Mouse (Mus musculus) embryonic facial prominence, embryonic 14.5 days (tissue): ENCODE results near the gene Mybpc1. TPM values are rescaled to one million over a fixed set of nuclear protein-coding genes. Genes with fewer than 3 reads are reported as not detected.
A peak's percentile ranks its signal among the peaks of the same experiment; 100 is the strongest.
"Not testable (repeated sequence)": the region's sequence is repeated elsewhere in the genome, so short reads cannot be mapped to it uniquely, and the experiment has no call there.

Experiments used
- ATAC-seq: fragments of 200-750 bp; cut with Nextera tagmentation; 2 replicates; pipeline ENCODE4 v1.8.0; 2017; ENCODE audit warnings: low read depth, moderate number of reproducible peaks, moderate TSS enrichment
- DNase-seq: peaks from one replicate; pipeline ENCODE4 v3.0.0-alpha.2; 2015; ENCODE audit warnings: low spot score
- H3K27ac ChIP-seq: fragments of 300-500 bp; sonication (generic); replicated peaks from 2 replicates; pipeline ENCODE4 v1.5.1; 2014; ENCODE audit warnings: low read depth, mild to moderate bottlenecking, low read length, moderate library complexity
- H3K27me3 ChIP-seq: fragments of 300-500 bp; sonication (generic); replicated peaks from 2 replicates; pipeline ENCODE4 v1.6.1; 2014; ENCODE audit warnings: low read length; ENCODE audit not compliant: control insufficient read depth, insufficient read depth
- H3K36me3 ChIP-seq: fragments of 300-500 bp; sonication (generic); 2 replicates; pipeline ENCODE4 v1.6.1; 2014; ENCODE audit warnings: low read length, mixed read lengths; ENCODE audit not compliant: control insufficient read depth, insufficient read depth
- H3K4me1 ChIP-seq: fragments of 300-500 bp; sonication (generic); 2 replicates; pipeline ENCODE4 v1.6.1; 2014; ENCODE audit warnings: antibody characterized with exemption, low read length; ENCODE audit not compliant: control insufficient read depth, insufficient read depth
- H3K4me2 ChIP-seq: fragments of 300-500 bp; sonication (generic); 2 replicates; pipeline ENCODE4 v1.6.1; 2014; ENCODE audit warnings: low read depth, mild to moderate bottlenecking, low read length, moderate library complexity, mixed read lengths
- H3K4me3 ChIP-seq: fragments of 300-500 bp; sonication (generic); 2 replicates; pipeline ENCODE4 v1.5.1; 2014; ENCODE audit warnings: low read depth, mild to moderate bottlenecking, low read length
- H3K9ac ChIP-seq: fragments of 300-500 bp; sonication (generic); 2 replicates; pipeline ENCODE4 v1.6.1; 2014; ENCODE audit warnings: low read depth, mild to moderate bottlenecking, low read length, moderate library complexity, mixed read lengths
- H3K9me3 ChIP-seq: fragments of 300-500 bp; sonication (generic); 2 replicates; pipeline ENCODE4 v1.6.1; 2016; ENCODE audit warnings: low read length; ENCODE audit not compliant: control insufficient read depth
- WGBS: fragments of 180-500 bp; shearing (Covaris S2); extraction: QIAGEN DNeasy Blood & Tissue Kit; methylation state at CpG from one replicate; pipeline ENCODE4 v1.1.7; 2014; 5-methylcytosine and 5-hydroxymethylcytosine counted together
- polyA plus RNA-seq: library from polyadenylated mRNA; unstranded; fragments of >200 nt; fragmentation: Nextera tagmentation; extraction: Ambion mirVana; gene quantifications from 2 replicates; pipeline ENCODE4 v1.2.1, GENCODE M21; 2014

Gene Mybpc1
- polyA plus RNA-seq, 1 experiment from 2014 or later = 218 TPM

- no peak overlapping the region for H3K4me2 ChIP-seq
- no peak overlapping the region for H3K27ac ChIP-seq
- no peak overlapping the region for H3K4me3 ChIP-seq
- no peak overlapping the region for H3K9ac ChIP-seq
- H3K9me3 ChIP-seq = no peaks in the 10 kb centered on the region
- H3K27me3 ChIP-seq = no peaks in the 10 kb centered on the region
- no peaks in the 10 kb centered on the region for H3K36me3 ChIP-seq
- DNase-seq (no peak), ATAC-seq (no peak)
- 76% methylated on average over 2 of the region's 2 CpGs for WGBS
- no peaks in the 10 kb centered on the region for H3K4me1 ChIP-seq
These were observed 80.9 kb downstream of the Mybpc1 start for GRCm38 (mm10) chr10:88524016-88524415.

- no peaks in the 10 kb centered on the region for H3K36me3 ChIP-seq
- H3K27ac ChIP-seq = no peak overlapping the region
- no peak for ATAC-seq
- no peaks in the 10 kb centered on the region for H3K4me1 ChIP-seq
- no peak overlapping the region for H3K4me3 ChIP-seq
- H3K4me2 ChIP-seq = no peak overlapping the region
- DNase-seq = no peak
- no peaks in the 10 kb centered on the region for H3K27me3 ChIP-seq
- H3K9ac ChIP-seq = no peak overlapping the region
- no peaks in the 10 kb centered on the region for H3K9me3 ChIP-seq
- WGBS = 81% methylated on average over 1 of the region's 1 CpGs
These were observed 81.7 kb downstream of the Mybpc1 start for GRCm38 (mm10) chr10:88523212-88523611.

- 92% methylated on average over 8 of the region's 8 CpGs for WGBS
- DNase-seq (no peak), ATAC-seq (no peak)
These were observed 82.2 kb downstream of the Mybpc1 start for GRCm38 (mm10) chr10:88522795-88523194.

DNA sequence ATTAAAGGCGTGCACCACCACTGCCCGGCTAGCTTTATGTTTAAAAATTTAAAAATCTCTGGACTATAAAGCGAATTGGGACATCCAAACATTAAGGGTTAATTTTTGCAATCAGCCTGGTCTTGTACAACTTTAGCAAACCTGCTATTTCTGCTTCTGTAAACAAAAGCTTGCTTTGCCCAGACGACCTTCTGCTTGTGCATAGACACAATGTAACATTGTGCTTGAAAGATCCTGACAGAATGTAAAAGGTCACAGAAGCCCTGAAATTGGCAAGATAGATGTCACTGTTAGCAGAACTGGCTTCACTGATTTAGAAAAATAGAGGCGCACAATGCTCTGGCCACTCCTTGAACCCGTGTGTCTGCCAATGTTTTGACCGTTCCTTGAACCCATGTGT is 89.9 kb downstream of the Mybpc1 start:
- not testable (repeated sequence) for H3K4me2 ChIP-seq

More at GRCm38 (mm10) chr10:88522795-88523194, 82.2 kb downstream of the Mybpc1 start:
- no peak overlapping the region for H3K4me3 ChIP-seq
- no peaks in the 10 kb centered on the region for H3K27me3 ChIP-seq
- no peaks in the 10 kb centered on the region for H3K36me3 ChIP-seq
- H3K4me2 ChIP-seq = no peak overlapping the region
- H3K27ac ChIP-seq = no peak overlapping the region
- H3K9me3 ChIP-seq = no peaks in the 10 kb centered on the region
- H3K9ac ChIP-seq = no peak overlapping the region
- no peaks in the 10 kb centered on the region for H3K4me1 ChIP-seq

DNA sequence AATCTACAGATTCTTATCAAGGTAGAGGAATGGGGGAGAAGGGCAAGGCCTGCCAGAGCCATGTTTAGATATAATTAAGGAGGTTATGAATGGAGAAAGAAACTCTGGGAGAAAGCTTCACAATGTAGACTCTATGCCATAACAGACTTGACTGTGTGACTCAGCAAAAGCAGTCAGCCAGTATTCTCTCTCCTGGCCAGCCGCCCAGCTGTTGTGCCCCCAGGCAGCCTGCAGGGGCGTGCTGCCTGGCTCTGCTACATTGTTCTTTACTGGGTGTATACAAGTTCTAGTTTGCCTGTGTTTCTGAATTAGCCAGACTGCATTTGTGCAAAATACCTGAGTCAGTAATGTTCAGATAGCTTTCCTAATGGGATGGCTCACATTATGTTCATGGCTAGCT is 90.5 kb downstream of the Mybpc1 start:
- Histone ChIP-seq H3K4me2 (no peak overlapping the region), H3K36me3 (no peaks in the 10 kb centered on the region), H3K9me3 (no peaks in the 10 kb centered on the region), H3K27me3 (no peaks in the 10 kb centered on the region), H3K4me1 (no peaks in the 10 kb centered on the region), H3K27ac (no peak overlapping the region), H3K9ac (no peak overlapping the region), H3K4me3 (no peak overlapping the region)
- DNase-seq = peak; percentile 47
- 44% methylated on average over 2 of the region's 2 CpGs for WGBS
- ATAC-seq = no peak

More for the DNA sequence above, 89.9 kb downstream of the Mybpc1 start:
- not testable (repeated sequence) for H3K9me3 ChIP-seq, H3K4me1 ChIP-seq, ATAC-seq, H3K27ac ChIP-seq, H3K9ac ChIP-seq, H3K27me3 ChIP-seq, DNase-seq, H3K36me3 ChIP-seq, H3K4me3 ChIP-seq
- 75% methylated on average over 6 of the region's 7 CpGs for WGBS

DNA sequence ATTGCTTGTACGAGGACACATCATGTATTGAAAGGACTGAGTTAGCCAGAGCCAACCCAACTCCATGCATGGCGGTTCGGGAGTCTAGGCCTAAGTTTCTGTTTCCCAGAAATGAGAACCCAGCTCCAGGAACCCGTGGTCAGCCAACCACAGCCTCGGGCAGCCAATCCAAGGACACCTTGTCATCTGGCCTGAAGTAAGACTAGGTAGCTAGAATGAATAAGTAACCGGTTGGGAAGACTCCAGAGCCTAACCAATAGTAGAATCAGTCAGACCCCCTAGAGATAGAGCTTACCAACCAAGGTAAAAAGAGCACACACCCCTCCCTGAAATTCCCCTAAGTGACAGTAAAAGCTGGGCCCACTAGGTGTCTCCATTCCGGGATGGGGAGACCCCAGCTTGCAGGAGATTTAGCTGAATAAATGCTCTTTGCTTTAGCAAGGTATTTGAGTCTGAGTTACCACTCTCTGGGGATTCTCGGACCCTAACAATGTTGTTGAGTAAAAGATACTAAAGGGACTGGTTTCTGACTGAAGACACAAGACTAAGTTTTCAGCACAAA is 91.3 kb downstream of the Mybpc1 start:
- WGBS = 68% methylated on average over 8 of the region's 8 CpGs
- DNase-seq = no peak
- no peak for ATAC-seq
- Histone ChIP-seq H3K9me3 (no peaks in the 10 kb centered on the region), H3K4me3 (no peak overlapping the region), H3K27me3 (no peaks in the 10 kb centered on the region), H3K9ac (no peak overlapping the region), H3K27ac (no peak overlapping the region), H3K36me3 (no peaks in the 10 kb centered on the region), H3K4me1 (no peaks in the 10 kb centered on the region), H3K4me2 (no peak overlapping the region)

DNA sequence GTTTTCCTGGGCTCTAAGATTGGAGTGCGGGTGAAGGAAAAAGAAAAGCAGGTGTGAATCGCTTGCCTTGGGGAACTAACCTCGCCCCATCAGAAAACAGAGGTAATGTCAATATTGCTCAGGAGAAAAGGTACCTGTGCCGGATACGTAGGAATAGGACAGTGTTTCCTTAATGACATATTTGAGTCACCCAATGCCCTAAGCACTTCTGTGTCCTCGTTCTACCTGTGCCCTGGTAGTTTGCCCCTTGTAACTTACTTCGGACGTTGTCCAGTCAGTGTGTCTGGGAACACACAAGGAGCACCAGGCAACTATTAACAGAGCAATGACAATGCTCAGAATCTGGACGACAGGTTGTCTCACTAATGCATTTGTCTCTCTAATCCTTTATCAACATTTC is 93.6 kb downstream of the Mybpc1 start:
- WGBS = 87% methylated on average over 9 of the region's 9 CpGs
- H3K9ac ChIP-seq = no peak overlapping the region
- no peak overlapping the region for H3K4me3 ChIP-seq
- H3K4me1 ChIP-seq = no peaks in the 10 kb centered on the region
- H3K27ac ChIP-seq = no peak overlapping the region
- ATAC-seq = no peak
- no peaks in the 10 kb centered on the region for H3K27me3 ChIP-seq
- no peak for DNase-seq
- H3K9me3 ChIP-seq = no peaks in the 10 kb centered on the region
- no peak overlapping the region for H3K4me2 ChIP-seq
- no peaks in the 10 kb centered on the region for H3K36me3 ChIP-seq

DNA sequence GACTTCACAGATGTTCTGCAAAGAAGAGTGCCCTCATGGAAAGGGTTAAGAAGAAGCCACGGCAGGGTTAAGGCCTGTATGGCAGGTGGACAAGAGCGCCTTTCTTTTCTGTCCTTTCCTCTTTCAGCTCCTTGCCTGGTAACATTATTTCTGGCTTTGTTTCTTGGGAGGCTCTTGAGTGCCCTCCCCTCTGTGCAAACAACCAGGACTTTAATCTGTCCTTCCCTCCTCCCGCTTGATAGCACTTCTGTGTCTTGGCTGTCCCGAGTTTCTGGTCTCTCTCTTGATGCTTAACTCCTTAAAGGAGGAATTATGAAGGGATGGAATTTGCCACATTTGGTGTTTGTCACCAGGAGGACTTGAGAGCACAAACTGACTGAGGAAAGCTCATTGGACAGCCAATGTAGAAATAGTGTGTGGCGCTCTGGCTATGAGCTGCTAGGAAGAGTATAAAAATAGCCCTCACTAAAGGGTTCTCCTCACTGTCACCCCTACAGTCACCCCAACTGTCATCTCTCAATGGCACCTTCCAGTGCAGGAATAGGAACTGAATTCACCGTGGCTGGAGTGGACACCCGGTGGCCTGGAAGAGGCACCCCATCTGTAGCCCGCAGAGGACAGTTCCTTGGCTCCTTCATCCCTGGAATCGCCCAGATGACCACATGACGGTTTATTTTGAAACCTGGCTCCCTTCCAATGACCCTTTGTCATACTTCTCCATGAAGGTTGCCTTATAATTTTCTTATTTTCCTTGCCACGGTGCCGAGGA is 94.3 kb downstream of the Mybpc1 start:
- Histone ChIP-seq H3K9me3 (no peaks in the 10 kb centered on the region), H3K27me3 (no peaks in the 10 kb centered on the region), H3K27ac (no peak overlapping the region), H3K4me1 (no peaks in the 10 kb centered on the region), H3K4me3 (no peak overlapping the region), H3K36me3 (no peaks in the 10 kb centered on the region), H3K4me2 (no peak overlapping the region), H3K9ac (no peak overlapping the region)
- WGBS = 76% methylated on average over 12 of the region's 12 CpGs
- ATAC-seq = no peak
- no peak for DNase-seq

GRCm38 (mm10) chr10:88507691-88508143 is 97.2 kb downstream of the Mybpc1 start:
- DNase-seq = no peak
- Histone ChIP-seq H3K9ac (no peak overlapping the region), H3K27ac (no peak overlapping the region), H3K27me3 (no peaks in the 10 kb centered on the region), H3K36me3 (no peaks in the 10 kb centered on the region), H3K9me3 (no peaks in the 10 kb centered on the region), H3K4me1 (peaks cover 4% of the 10 kb centered on the region; the same call in 1 of the 2 replicates), H3K4me3 (no peak overlapping the region), H3K4me2 (no peak overlapping the region)
- ATAC-seq = no peak
- WGBS = 75% methylated on average over 7 of the region's 7 CpGs
